ENCODE assay signal across 27 mouse cellular contexts in genomic region chr13:93907971-93908370, GRCm38 (mm10).
"Had no signal": no experiment of that assay in that cellular context is flagged by ENCODE, and none has a peak within 500 bp of the region (broad histone marks: within the 10 kb centered on the region; RNA-seq: fewer than 3 reads in every experiment).

No protein-coding gene starts in this region.

- H3K4me2 ChIP-seq: heart, embryonic 12.5 days; hindbrain, embryonic 12.5 days; hindbrain, embryonic 14.5 days; intestine, embryonic 15.5 days; kidney, embryonic 15.5 days; limb, embryonic 12.5 days; liver, embryonic 12.5 days had no signal

- ATAC-seq: hindbrain, embryonic 16.5 days; inflammation-experienced regulatory T-cells, adult 6 months; intestine, embryonic 15.5 days; intestine, postnatal 0 days; liver, embryonic 12.5 days had no signal

- H3K4me3 ChIP-seq: gastrocnemius, adult 2 months; heart, embryonic 12.5 days; hindbrain, embryonic 10.5 days; hindbrain, embryonic 12.5 days; intestine, embryonic 15.5 days; kidney, embryonic 15.5 days; layer of hippocampus, adult 2 months; left cerebral cortex, adult 2 months; limb, embryonic 10.5 days; limb, embryonic 12.5 days; liver, embryonic 12.5 days had no signal

- H3K27me3 ChIP-seq: heart, embryonic 12.5 days; hindbrain, embryonic 12.5 days; intestine, embryonic 15.5 days; kidney, embryonic 15.5 days; limb, embryonic 12.5 days; liver, embryonic 12.5 days had no signal

- H3K36me3 ChIP-seq: heart, embryonic 12.5 days; hindbrain, embryonic 10.5 days; hindbrain, embryonic 12.5 days; intestine, embryonic 15.5 days; kidney, embryonic 15.5 days; limb, embryonic 10.5 days; limb, embryonic 12.5 days; liver, embryonic 12.5 days had no signal

- H3K9ac ChIP-seq: heart, embryonic 12.5 days; hindbrain, embryonic 12.5 days; hindbrain, embryonic 14.5 days; intestine, embryonic 15.5 days; kidney, embryonic 15.5 days; limb, embryonic 12.5 days; liver, embryonic 12.5 days; liver, embryonic 14.5 days had no signal

- H3K9me3 ChIP-seq: heart, embryonic 12.5 days; hindbrain, embryonic 10.5 days; hindbrain, embryonic 12.5 days; intestine, embryonic 15.5 days; kidney, embryonic 15.5 days; limb, embryonic 10.5 days; limb, embryonic 12.5 days; liver, embryonic 12.5 days had no signal

- H3K4me1 ChIP-seq: intestine, embryonic 15.5 days; liver, embryonic 12.5 days had no signal

- DNase-seq: gastrocnemius, adult 2 months; gastrocnemius, postnatal 10 days; gastrocnemius, postnatal 25 days; heart, adult 18-20 months; heart, postnatal 10 days; heart, postnatal 4 days; kidney, adult 18-20 months; kidney, adult 8-10 months; kidney, postnatal 25 days; kidney, postnatal 4 days; liver had no signal

- H3K27ac ChIP-seq: gastrocnemius, adult 2 months; hindbrain, embryonic 10.5 days; hindbrain, embryonic 12.5 days; hindbrain, embryonic 14.5 days; intestine, embryonic 15.5 days; kidney, embryonic 15.5 days; kidney, postnatal 0 days; layer of hippocampus, adult 2 months; left cerebral cortex, adult 2 months; limb, embryonic 10.5 days; limb, embryonic 12.5 days; liver, embryonic 12.5 days; liver, embryonic 14.5 days had no signal
